Mouse (Mus musculus) spleen, postnatal 0 days (tissue): Measurements from ENCODE around the gene Mt3. TPM values are rescaled to one million over a fixed set of nuclear protein-coding genes. Genes with fewer than 3 reads are reported as not detected.

Source experiments
- polyA plus RNA-seq: library from polyadenylated mRNA; unstranded; fragments of >200 nt; fragmentation: Nextera tagmentation; extraction: Ambion mirVana; gene quantifications from 2 replicates; pipeline ENCODE4 v1.2.1, GENCODE M21; 2015

The Mt3 gene
- not detected in 2 replicates for polyA plus RNA-seq

GRCm38 (mm10) chr8:94152513-94153300, at the start of gene Mt3:
Gene Mt3 (plus strand): TSS chr8:94152607.

GRCm38 (mm10) chr8:94136933-94137332, 15.5 kb upstream of the Mt3 start, which contains the start of gene Mt4:
Gene Mt4 (plus strand): TSS chr8:94137197.

GRCm38 (mm10) chr8:94172075-94172808, 19.8 kb downstream of the Mt3 start, which contains the start of gene Mt2:
Gene Mt2 (plus strand): TSS chr8:94172664.

GRCm38 (mm10) chr8:94178857-94179712, 26.7 kb downstream of the Mt3 start, which contains the start of gene Mt1:
Gene Mt1 (plus strand): TSS chr8:94179082.

Other genes starting within 250 kb of the Mt3 start
- gene Amfr, start 139.8 kb upstream of the Mt3 start, polyA plus RNA-seq: 53.0 and 54.5 TPM in 2 replicates
- 121 and 132 TPM in 2 replicates for gene Nudt21, start 115.6 kb upstream of the Mt3 start, polyA plus RNA-seq
- 4.4 and 5.3 TPM in 2 replicates for gene Ogfod1, start 115.4 kb upstream of the Mt3 start, polyA plus RNA-seq
- 3.9 and 4.2 TPM in 2 replicates for gene Bbs2, start 53.7 kb upstream of the Mt3 start, polyA plus RNA-seq
- not detected in 2 replicates for gene Mt4, start 15.4 kb upstream of the Mt3 start, polyA plus RNA-seq
- gene Mt2, start 20.1 kb downstream of the Mt3 start, polyA plus RNA-seq: 608 and 654 TPM in 2 replicates
- 1,287 and 1,359 TPM in 2 replicates for gene Mt1, start 26.5 kb downstream of the Mt3 start, polyA plus RNA-seq
- 41.0 and 42.6 TPM in 2 replicates for gene Nup93, start 62.0 kb downstream of the Mt3 start, polyA plus RNA-seq
- 0.90 and 0.93 TPM in 2 replicates for gene Slc12a3, start 176.6 kb downstream of the Mt3 start, polyA plus RNA-seq
- gene Herpud1, start 233.8 kb downstream of the Mt3 start, polyA plus RNA-seq: 54.8 and 59.1 TPM in 2 replicates